Mouse (Mus musculus) kidney, embryonic 15.5 days (tissue): Measurements from ENCODE around the gene Nfib. TPM values are rescaled to one million over a fixed set of nuclear protein-coding genes. Genes with fewer than 3 reads are reported as not detected.

Source experiments
- ATAC-seq: fragments of 200-750 bp; cut with Nextera tagmentation; replicated peaks from 2 replicates; pipeline ENCODE4 v1.8.0; 2017; ENCODE audit warnings: moderate TSS enrichment; ENCODE audit not compliant: low FRiP score
- H3K27ac ChIP-seq: fragments of 300-500 bp; sonication (generic); 2 replicates; pipeline ENCODE4 v1.5.1; 2015; ENCODE audit warnings: mild to moderate bottlenecking, inconsistent platforms
- H3K27me3 ChIP-seq: fragments of 300-500 bp; sonication (generic); 2 replicates; pipeline ENCODE4 v1.6.1; 2015; ENCODE audit warnings: inconsistent platforms
- H3K36me3 ChIP-seq: fragments of 300-500 bp; sonication (generic); 2 replicates; pipeline ENCODE4 v1.6.1; 2015; ENCODE audit warnings: inconsistent platforms
- H3K4me1 ChIP-seq: fragments of 300-500 bp; sonication (generic); 2 replicates; pipeline ENCODE4 v1.6.1; 2015; ENCODE audit warnings: inconsistent platforms
- H3K4me2 ChIP-seq: fragments of 300-500 bp; sonication (generic); 2 replicates; pipeline ENCODE4 v1.6.1; 2015; ENCODE audit warnings: moderate library complexity, mild to moderate bottlenecking, inconsistent platforms
- H3K4me3 ChIP-seq: fragments of 300-500 bp; sonication (generic); replicated peaks from 2 replicates; pipeline ENCODE4 v1.5.1; 2015; ENCODE audit warnings: mild to moderate bottlenecking, inconsistent platforms
- H3K9ac ChIP-seq: fragments of 300-500 bp; sonication (generic); 2 replicates; pipeline ENCODE4 v1.6.1; 2015; ENCODE audit warnings: mild to moderate bottlenecking, inconsistent platforms
- H3K9me3 ChIP-seq: fragments of 300-500 bp; sonication (generic); replicated peaks from 2 replicates; pipeline ENCODE4 v1.6.1; 2016; ENCODE audit warnings: inconsistent platforms
- WGBS: fragments of 180-500 bp; shearing (Covaris S2); methylation state at CpG from one replicate; pipeline ENCODE4 v1.1.7; 2015; ENCODE audit warnings: mixed read lengths; 5-methylcytosine and 5-hydroxymethylcytosine counted together
- polyA plus RNA-seq: library from polyadenylated mRNA; unstranded; fragments of >200 nt; fragmentation: Nextera tagmentation; extraction: Ambion mirVana; gene quantifications from 2 replicates; pipeline ENCODE4 v1.2.1, GENCODE M21; 2015

The Nfib gene
- polyA plus RNA-seq, 1 experiment from 2014 or later = 33.8 TPM

DNA sequence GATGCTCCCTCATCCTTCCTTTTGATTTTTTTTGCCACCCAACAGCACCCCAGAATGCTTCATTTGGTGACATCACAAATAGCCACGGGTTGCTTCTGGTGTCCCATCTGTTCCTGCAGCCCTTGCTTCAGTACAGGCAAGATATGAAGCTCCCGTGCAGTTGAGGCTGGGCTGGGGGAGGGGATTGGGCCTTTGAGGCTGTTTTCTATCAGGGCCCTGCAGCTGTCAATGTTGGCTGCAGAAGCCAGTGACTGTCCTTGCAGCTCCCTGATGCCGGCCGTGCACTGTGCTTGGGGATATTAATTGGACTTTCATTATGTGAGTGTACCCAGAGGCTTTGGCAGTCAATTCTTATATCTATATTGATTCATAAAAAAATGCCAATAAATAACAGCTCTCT is 121.0 kb downstream of the Nfib start:
- no peak for ATAC-seq
- H3K27me3 ChIP-seq = no peaks in the 10 kb centered on the region
- H3K9ac ChIP-seq = no peak overlapping the region
- H3K9me3 ChIP-seq = no peaks in the 10 kb centered on the region
- no peak overlapping the region for H3K4me3 ChIP-seq
- no peaks in the 10 kb centered on the region for H3K4me1 ChIP-seq
- no peak overlapping the region for H3K27ac ChIP-seq
- 77% methylated on average over 4 of the region's 4 CpGs for WGBS
- H3K36me3 ChIP-seq = no peaks in the 10 kb centered on the region
- no peak overlapping the region for H3K4me2 ChIP-seq

DNA sequence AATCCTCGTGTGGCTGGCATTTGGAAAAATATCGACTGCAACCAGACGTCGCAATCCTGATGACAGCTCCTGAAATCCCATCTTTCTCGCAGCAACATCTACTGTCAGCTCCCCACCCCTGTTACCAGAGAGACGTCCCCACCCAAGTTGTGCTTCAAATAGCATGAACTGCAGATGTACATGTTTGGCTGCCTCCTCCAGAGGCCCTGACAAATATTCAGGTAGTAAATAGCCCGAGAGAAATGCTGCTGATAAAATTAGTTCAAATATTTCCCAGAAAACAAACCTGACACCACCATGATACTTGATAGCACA is 132.3 kb downstream of the Nfib start:
- no peaks in the 10 kb centered on the region for H3K27me3 ChIP-seq
- no peaks in the 10 kb centered on the region for H3K9me3 ChIP-seq
- H3K27ac ChIP-seq = no peak overlapping the region
- no peaks in the 10 kb centered on the region for H3K36me3 ChIP-seq
- H3K4me2 ChIP-seq = no peak overlapping the region
- 46% methylated on average over 7 of the region's 7 CpGs for WGBS
- no peak overlapping the region for H3K4me3 ChIP-seq
- peaks cover 9% of the 10 kb centered on the region; the same call in 1 of the 2 replicates for H3K4me1 ChIP-seq
- ATAC-seq = no peak
- no peak overlapping the region for H3K9ac ChIP-seq

DNA sequence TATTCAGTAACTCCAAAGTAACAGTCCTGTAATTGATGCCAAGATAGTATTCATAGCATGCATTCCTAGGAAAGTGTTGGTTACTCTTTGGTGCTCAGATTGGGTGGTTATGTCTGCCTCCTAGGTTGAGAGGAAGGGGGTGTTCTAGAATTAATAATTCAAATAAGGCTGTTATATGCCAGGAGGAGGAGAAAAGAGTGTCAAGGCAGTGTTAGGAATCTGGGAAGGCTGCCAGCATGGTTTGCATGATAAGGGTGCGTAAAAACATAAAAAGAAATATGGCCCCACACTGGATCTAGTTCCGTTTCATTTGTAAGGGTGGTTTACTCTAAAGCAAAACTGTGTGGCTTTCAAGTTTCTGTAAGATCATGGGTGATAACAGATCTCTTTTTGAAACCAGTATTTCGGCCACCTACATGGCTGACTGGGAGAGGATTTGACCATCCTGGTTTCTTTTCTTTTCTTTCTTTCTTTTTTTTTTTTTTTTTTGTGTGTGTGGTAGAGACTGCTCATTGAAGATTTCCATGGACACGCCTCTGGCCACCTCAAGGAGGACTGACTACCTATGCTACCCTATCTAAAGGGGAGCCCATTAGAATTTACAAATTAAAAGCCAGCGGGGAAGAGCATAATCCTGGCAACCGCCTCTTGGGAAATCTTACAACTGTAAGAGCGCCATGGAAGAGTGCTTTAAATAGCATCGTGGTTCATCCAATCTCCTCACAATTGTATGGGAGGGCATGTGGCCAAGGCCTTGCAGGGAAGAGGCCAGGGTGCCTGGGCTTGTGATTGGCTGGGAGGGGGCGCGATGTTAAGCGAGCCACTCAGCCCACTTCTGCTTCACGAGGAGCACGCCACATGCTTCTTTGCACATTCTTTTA is 132.9 kb downstream of the Nfib start:
- no peaks in the 10 kb centered on the region for H3K36me3 ChIP-seq
- peaks cover 9% of the 10 kb centered on the region; the same call in 1 of the 2 replicates for H3K4me1 ChIP-seq
- 69% methylated on average over 13 of the region's 13 CpGs for WGBS
- no peaks in the 10 kb centered on the region for H3K27me3 ChIP-seq
- no peak overlapping the region for H3K4me3 ChIP-seq
- H3K9ac ChIP-seq = no peak overlapping the region
- no peaks in the 10 kb centered on the region for H3K9me3 ChIP-seq
- no peak for ATAC-seq
- no peak overlapping the region for H3K4me2 ChIP-seq
- no peak overlapping the region for H3K27ac ChIP-seq

DNA sequence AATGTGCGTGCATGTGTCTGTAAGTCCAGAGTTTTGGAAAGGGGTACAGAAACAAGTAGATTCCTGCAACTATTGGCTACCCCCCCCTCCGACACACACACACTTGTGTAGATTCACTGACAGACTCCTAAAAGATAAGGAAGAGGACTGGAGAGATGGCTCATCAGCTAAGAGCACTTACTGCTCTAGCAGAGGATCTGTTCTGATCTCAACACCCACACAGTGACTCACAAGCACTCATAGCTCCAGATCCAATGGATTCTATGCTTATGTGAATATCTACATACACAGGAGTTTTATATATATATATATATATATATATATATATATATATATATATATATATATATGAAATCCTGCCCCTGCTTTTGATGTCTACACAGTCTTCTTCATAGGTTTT is 146.7 kb downstream of the Nfib start:
- Histone ChIP-seq H3K9ac (no peak overlapping the region), H3K27ac (no peak overlapping the region), H3K4me2 (no peak overlapping the region), H3K36me3 (no peaks in the 10 kb centered on the region), H3K4me3 (no peak overlapping the region), H3K27me3 (0 out of 2 replicates have a peak, but pooled peaks cover 5% of the 10 kb centered on the region), H3K4me1 (no peaks in the 10 kb centered on the region), H3K9me3 (no peaks in the 10 kb centered on the region)
- WGBS = 89% methylated on average over 2 of the region's 2 CpGs
- no peak for ATAC-seq

DNA sequence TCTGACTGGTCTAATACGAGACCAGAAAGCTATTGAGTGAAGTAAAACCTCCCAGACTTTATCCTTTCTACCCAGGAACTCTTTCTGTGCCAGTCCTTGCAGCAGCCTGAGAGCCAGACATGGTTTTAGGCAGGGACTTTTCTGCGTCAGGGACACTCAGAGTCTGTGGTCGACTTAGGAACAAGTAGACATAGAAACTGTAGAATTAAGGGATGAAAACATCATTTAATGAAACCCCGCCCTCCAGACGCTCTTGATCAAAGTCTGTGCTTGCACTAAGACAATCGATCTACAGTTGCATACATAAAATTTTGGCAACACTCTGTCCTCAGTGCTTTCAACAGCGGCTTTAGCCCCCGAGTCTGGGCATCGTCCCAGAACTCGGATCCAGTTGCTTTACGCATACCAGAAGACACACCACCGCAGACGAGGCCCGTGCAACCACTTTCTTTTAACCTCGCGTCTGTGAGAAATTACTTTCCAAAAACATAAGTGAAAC is 149.8 kb downstream of the Nfib start:
- no peak overlapping the region for H3K4me3 ChIP-seq
- no peak overlapping the region for H3K4me2 ChIP-seq
- H3K27ac ChIP-seq = no peak overlapping the region
- no peak overlapping the region for H3K9ac ChIP-seq
- H3K36me3 ChIP-seq = no peaks in the 10 kb centered on the region
- H3K9me3 ChIP-seq = no peaks in the 10 kb centered on the region
- peaks cover 11% of the 10 kb centered on the region; the same call in 1 of the 2 replicates for H3K4me1 ChIP-seq
- 68% methylated on average over 16 of the region's 16 CpGs for WGBS
- no peak for ATAC-seq
- H3K27me3 ChIP-seq = 0 out of 2 replicates have a peak, but pooled peaks cover 5% of the 10 kb centered on the region

DNA sequence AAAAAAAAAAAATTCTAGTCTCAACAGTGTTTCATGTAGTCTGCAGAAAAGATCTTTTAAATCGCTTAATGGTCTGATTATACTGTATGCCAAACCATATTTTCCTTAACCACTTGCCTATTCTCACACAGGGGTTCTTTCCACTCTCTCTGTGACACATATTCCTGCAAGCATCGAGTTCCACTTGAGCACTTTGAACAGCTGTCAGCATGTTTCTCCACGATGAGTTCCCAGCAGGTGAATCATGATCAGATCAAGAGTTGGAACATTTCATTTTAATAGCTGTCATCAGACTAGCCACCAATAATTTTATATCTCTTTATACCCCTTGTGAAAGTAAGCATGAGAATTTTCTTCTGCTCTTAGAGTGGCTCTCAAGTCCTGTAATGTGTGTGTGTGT is 151.9 kb downstream of the Nfib start:
- no peak for ATAC-seq
- Histone ChIP-seq H3K27me3 (no peaks in the 10 kb centered on the region), H3K36me3 (no peaks in the 10 kb centered on the region), H3K9me3 (no peaks in the 10 kb centered on the region), H3K4me2 (no peak overlapping the region), H3K4me1 (peaks cover 11% of the 10 kb centered on the region; the same call in 1 of the 2 replicates), H3K27ac (no peak overlapping the region), H3K4me3 (no peak overlapping the region), H3K9ac (no peak overlapping the region)
- 70% methylated on average over 3 of the region's 3 CpGs for WGBS

DNA sequence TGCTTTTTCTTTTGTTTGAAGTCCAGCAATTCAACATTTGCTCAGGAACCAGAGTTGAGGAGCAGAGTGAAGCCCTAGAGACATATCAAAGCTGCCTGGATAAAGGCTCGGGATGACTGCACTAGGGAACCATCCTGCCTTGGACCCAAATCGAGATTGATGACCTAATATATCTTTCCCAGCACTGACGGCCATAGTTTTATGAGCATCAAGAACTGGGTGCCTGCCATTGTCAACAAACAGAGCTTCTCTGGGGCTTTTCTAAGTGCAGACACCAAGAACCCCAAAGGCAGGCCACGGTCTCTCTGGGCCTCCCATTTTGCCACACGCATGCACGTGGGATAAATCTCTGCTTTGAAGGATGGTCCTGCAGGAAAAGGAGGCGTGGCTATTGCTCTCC is 153.3 kb downstream of the Nfib start:
- Histone ChIP-seq H3K36me3 (no peaks in the 10 kb centered on the region), H3K4me1 (peaks cover 11% of the 10 kb centered on the region; the same call in 1 of the 2 replicates), H3K27me3 (0 out of 2 replicates have a peak, but pooled peaks cover 8% of the 10 kb centered on the region), H3K9ac (no peak overlapping the region), H3K27ac (no peak overlapping the region), H3K9me3 (no peaks in the 10 kb centered on the region), H3K4me2 (no peak overlapping the region), H3K4me3 (no peak overlapping the region)
- WGBS = 42% methylated on average over 7 of the region's 7 CpGs
- ATAC-seq = peak; percentile 29; the same call in 1 of the 2 replicates

DNA sequence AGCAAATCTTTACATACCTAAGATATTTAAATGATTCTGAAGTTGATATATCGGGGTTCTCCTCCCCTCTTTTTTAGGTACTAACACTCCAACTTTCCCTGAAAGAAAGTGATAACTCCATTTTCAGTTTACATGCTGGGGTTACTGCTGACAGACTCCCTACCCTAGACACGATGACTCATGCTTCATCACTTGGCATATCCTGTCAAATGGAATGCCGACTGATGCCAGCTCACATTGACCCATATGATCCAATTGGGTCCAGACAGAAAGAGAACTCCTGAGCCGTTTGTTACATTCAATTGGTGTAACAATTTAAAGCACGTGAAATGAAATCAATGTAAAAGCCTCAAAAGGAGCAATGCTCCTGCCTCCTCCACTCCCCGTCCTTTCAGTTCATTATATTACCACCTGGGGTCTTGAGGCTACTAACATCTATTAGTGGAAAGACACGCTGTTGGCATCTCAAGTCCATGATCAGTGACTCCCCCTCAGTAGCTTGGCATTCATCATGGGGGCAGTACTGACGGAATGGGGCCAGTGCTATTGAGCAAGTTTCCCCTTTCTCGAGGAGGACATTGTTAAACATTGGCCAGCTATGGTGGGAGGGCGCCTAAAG is 155.7 kb downstream of the Nfib start:
- ATAC-seq = no peak
- Histone ChIP-seq H3K9me3 (no peaks in the 10 kb centered on the region), H3K27ac (no peak overlapping the region), H3K36me3 (no peaks in the 10 kb centered on the region), H3K27me3 (0 out of 2 replicates have a peak, but pooled peaks cover 8% of the 10 kb centered on the region), H3K4me3 (no peak overlapping the region), H3K9ac (no peak overlapping the region), H3K4me1 (peaks cover 11% of the 10 kb centered on the region; the same call in 1 of the 2 replicates), H3K4me2 (no peak overlapping the region)
- WGBS = 83% methylated on average over 10 of the region's 10 CpGs

DNA sequence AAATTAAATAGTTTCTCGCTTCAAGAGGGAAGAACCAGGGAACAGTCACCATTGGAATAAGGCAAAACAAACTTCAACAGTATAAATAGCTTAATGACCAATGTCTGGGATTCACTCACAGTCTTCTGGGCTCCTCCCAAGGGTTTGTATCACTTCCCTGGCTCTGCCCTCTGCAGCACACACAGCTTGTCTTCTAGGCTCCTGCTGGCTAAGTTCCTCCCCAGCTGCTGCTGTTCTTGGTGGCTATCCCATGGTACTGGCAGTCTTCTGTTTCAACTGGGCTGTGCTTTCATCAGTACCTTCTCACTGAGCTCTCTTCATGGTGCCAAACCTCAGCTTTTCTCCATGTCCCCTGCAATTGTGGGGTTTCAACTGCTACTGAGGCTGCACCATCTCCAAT is 157.3 kb downstream of the Nfib start:
- 91% methylated on average over 1 of the region's 1 CpGs for WGBS
- peaks cover 16% of the 10 kb centered on the region for H3K27me3 ChIP-seq
- no peaks in the 10 kb centered on the region for H3K9me3 ChIP-seq
- ATAC-seq = no peak
- H3K4me2 ChIP-seq = no peak overlapping the region
- no peak overlapping the region for H3K9ac ChIP-seq
- no peaks in the 10 kb centered on the region for H3K36me3 ChIP-seq
- no peak overlapping the region for H3K4me3 ChIP-seq
- H3K4me1 ChIP-seq = peaks cover 11% of the 10 kb centered on the region; the same call in 1 of the 2 replicates
- H3K27ac ChIP-seq = no peak overlapping the region

DNA sequence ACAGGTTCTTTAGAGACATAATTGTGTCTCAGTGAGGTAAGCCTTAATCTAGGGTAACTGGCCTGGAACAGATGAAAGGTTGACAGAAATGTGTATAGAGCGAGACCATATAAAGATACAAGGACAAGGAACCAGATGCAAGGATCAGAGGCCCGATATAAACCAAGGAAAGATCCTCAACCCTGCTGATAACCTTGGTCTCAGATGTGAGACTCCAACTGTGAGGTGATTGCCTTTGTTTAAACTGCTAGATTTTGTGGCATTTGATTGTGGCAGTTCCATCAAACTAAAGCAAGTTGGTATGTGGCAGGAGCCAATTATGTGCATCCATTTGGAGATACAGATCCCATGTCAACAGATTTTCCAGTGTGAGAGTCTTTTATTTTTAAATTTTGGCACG is 161.6 kb downstream of the Nfib start:
- H3K9ac ChIP-seq = no peak overlapping the region
- H3K27me3 ChIP-seq = peaks cover 57% of the 10 kb centered on the region
- H3K9me3 ChIP-seq = no peaks in the 10 kb centered on the region
- no peak for ATAC-seq
- no peak overlapping the region for H3K4me3 ChIP-seq
- H3K36me3 ChIP-seq = no peaks in the 10 kb centered on the region
- peaks cover 3% of the 10 kb centered on the region for H3K4me1 ChIP-seq
- WGBS = 79% methylated on average over 3 of the region's 3 CpGs
- no peak overlapping the region for H3K27ac ChIP-seq
- H3K4me2 ChIP-seq = no peak overlapping the region

DNA sequence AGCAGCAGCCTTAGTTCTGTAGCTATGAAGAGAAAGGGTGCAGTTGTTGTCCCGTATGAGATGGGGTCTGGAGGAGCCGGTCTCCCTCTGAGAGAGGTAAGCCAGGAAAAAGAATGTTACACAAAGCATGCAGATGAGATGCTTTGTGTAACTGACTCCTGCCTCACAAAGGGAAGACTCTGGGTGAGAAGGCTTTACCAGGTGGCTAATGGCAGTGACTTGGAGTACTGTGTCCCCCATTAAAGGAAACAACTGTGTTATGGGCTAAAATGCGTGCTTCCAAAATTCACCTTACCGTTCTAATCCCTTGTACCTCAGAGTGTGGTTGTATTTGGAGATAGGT is 162.2 kb downstream of the Nfib start:
- no peak overlapping the region for H3K4me2 ChIP-seq
- peaks cover 60% of the 10 kb centered on the region for H3K27me3 ChIP-seq
- no peaks in the 10 kb centered on the region for H3K36me3 ChIP-seq
- H3K4me1 ChIP-seq = peaks cover 9% of the 10 kb centered on the region
- ATAC-seq = no peak
- WGBS = 75% methylated on average over 4 of the region's 4 CpGs
- H3K9me3 ChIP-seq = no peaks in the 10 kb centered on the region
- no peak overlapping the region for H3K27ac ChIP-seq
- no peak overlapping the region for H3K4me3 ChIP-seq
- no peak overlapping the region for H3K9ac ChIP-seq

DNA sequence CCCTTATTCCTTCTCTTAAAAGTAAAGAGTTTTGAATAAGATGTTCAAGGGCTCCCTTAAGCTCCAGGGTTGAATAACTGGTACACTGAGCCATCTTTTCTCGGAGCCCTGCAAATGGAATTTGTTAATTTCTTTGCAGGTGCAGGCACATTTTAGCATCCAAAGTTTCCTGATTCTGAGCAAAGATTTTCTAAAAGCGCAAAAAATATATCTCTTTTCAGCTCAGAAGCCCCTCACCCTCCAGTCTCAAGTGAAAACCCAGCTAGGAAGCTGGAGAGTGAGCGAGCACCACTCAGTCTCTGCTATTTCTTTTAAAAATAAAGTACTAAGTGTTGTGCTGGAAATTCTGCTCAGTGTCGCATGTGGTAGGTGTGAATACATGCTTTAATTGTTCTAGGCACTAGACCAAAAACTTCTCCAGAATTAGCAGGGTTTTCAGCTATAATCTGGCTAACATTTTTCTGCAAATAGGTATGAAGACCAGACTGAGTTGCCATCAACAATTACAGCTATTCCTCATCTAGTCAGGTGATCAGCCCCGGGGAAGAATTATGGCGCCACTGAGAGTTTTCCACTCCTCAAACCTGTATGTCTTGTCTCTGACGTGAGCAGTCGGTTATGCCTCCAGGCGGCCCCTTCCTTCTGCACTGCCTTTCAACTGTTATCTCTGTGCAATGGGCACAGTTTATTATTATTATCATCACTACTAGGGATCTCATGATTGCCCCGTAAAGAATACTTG is 162.7 kb downstream of the Nfib start:
- ATAC-seq = no peak
- Histone ChIP-seq H3K4me1 (peaks cover 14% of the 10 kb centered on the region), H3K27ac (no peak overlapping the region), H3K36me3 (no peaks in the 10 kb centered on the region), H3K27me3 (peaks cover 59% of the 10 kb centered on the region), H3K4me2 (no peak overlapping the region), H3K4me3 (no peak overlapping the region), H3K9ac (no peak overlapping the region), H3K9me3 (no peaks in the 10 kb centered on the region)
- 67% methylated on average over 10 of the region's 10 CpGs for WGBS
